Mouse (Mus musculus) forebrain, embryonic 14.5 days (tissue): Measurements from ENCODE around the gene Epor. TPM values are rescaled to one million over a fixed set of nuclear protein-coding genes. Genes with fewer than 3 reads are reported as not detected.

ENCODE experiments used
- ATAC-seq: fragments of 200-750 bp; cut with Nextera tagmentation; 2 replicates; pipeline ENCODE4 v1.8.0; 2017; ENCODE audit warnings: mild to moderate bottlenecking, moderate library complexity
- DNase-seq: peaks from one replicate; pipeline ENCODE4 v3.0.0-alpha.2; 2015; ENCODE audit warnings: low spot score
- H3K27ac ChIP-seq: fragments of 300-500 bp; sonication (generic); 2 replicates; pipeline ENCODE4 v1.5.1; 2014; ENCODE audit warnings: low read depth, mild to moderate bottlenecking, control low read depth, low read length, moderate library complexity
- H3K27me3 ChIP-seq: fragments of 300-500 bp; sonication (generic); replicated peaks from 2 replicates; pipeline ENCODE4 v1.6.1; 2014; ENCODE audit warnings: low read length, control low read depth, mixed read lengths; ENCODE audit not compliant: control insufficient read depth, insufficient read depth
- H3K36me3 ChIP-seq: fragments of 300-500 bp; sonication (generic); 2 replicates; pipeline ENCODE4 v1.6.1; 2014; ENCODE audit warnings: low read length, control low read depth; ENCODE audit not compliant: control insufficient read depth, insufficient read depth
- H3K4me1 ChIP-seq: fragments of 300-500 bp; sonication (generic); 2 replicates; pipeline ENCODE4 v1.6.1; 2014; ENCODE audit warnings: antibody characterized with exemption, low read length, control low read depth; ENCODE audit not compliant: control insufficient read depth, insufficient read depth
- H3K4me2 ChIP-seq: fragments of 300-500 bp; sonication (generic); 2 replicates; pipeline ENCODE4 v1.6.1; 2014; ENCODE audit warnings: mild to moderate bottlenecking, control low read depth, low read length
- H3K4me3 ChIP-seq: fragments of 300-500 bp; sonication (generic); 2 replicates; pipeline ENCODE4 v1.5.1; 2014; ENCODE audit warnings: low read depth, low read length, control low read depth
- H3K9ac ChIP-seq: fragments of 300-500 bp; sonication (generic); 2 replicates; pipeline ENCODE4 v1.6.1; 2014; ENCODE audit warnings: mild to moderate bottlenecking, low read length, control low read depth, moderate library complexity
- H3K9me3 ChIP-seq: fragments of 300-500 bp; sonication (generic); replicated peaks from 2 replicates; pipeline ENCODE4 v1.6.1; 2016; ENCODE audit warnings: low read length, control low read depth, mixed read lengths; ENCODE audit not compliant: control insufficient read depth
- WGBS: fragments of 180-500 bp; shearing (Covaris S2); extraction: QIAGEN DNeasy Blood & Tissue Kit; methylation state at CpG from one replicate; pipeline ENCODE4 v1.1.7; 2014; 5-methylcytosine and 5-hydroxymethylcytosine counted together
- polyA plus RNA-seq: library from polyadenylated mRNA; unstranded; fragments of >200 nt; fragmentation: Nextera tagmentation; extraction: Ambion mirVana; gene quantifications from 2 replicates; pipeline ENCODE4 v1.2.1, GENCODE M21; 2014

Epor gene
- polyA plus RNA-seq, 1 experiment from 2014 or later, result 1.3 TPM

GRCm38 (mm10) chr9:21960135-21960534 is 3.2 kb downstream of the Epor start:
- H3K9me3 ChIP-seq, result no peaks in the 10 kb centered on the region
- no peaks in the 10 kb centered on the region; the same call in 1 of the 2 replicates for H3K36me3 ChIP-seq
- WGBS, result 47% methylated on average over 9 of the region's 9 CpGs
- DNase-seq (no peak), ATAC-seq (no peak)
- peaks cover 48% of the 10 kb centered on the region for H3K27me3 ChIP-seq
- no peak overlapping the region for H3K4me2 ChIP-seq
- H3K4me1 ChIP-seq, result peaks cover 18% of the 10 kb centered on the region
- no peak overlapping the region for H3K9ac ChIP-seq
- H3K27ac ChIP-seq, result no peak overlapping the region
- H3K4me3 ChIP-seq, result no peak overlapping the region

- ATAC-seq (no peak), DNase-seq (no peak)
- Histone ChIP-seq H3K4me3 (no peak overlapping the region), H3K9ac (no peak overlapping the region), H3K4me2 (no peak overlapping the region), H3K9me3 (no peaks in the 10 kb centered on the region), H3K27me3 (peaks cover 48% of the 10 kb centered on the region), H3K27ac (no peak overlapping the region), H3K36me3 (no peaks in the 10 kb centered on the region; the same call in 1 of the 2 replicates), H3K4me1 (peaks cover 18% of the 10 kb centered on the region)
- 92% methylated on average over 7 of the region's 7 CpGs for WGBS
Measured at GRCm38 (mm10) chr9:21959244-21959643, 4.1 kb downstream of the Epor start.

- H3K27ac ChIP-seq, result no peak overlapping the region
- H3K9ac ChIP-seq, result no peak overlapping the region
- H3K4me2 ChIP-seq, result no peak overlapping the region
- H3K4me1 ChIP-seq, result peaks cover 18% of the 10 kb centered on the region
- no peaks in the 10 kb centered on the region for H3K9me3 ChIP-seq
- no peak overlapping the region for H3K4me3 ChIP-seq
- peaks cover 42% of the 10 kb centered on the region for H3K27me3 ChIP-seq
- ATAC-seq (no peak), DNase-seq (no peak)
- H3K36me3 ChIP-seq, result no peaks in the 10 kb centered on the region; the same call in 1 of the 2 replicates
- 85% methylated on average over 5 of the region's 5 CpGs for WGBS
Measured at GRCm38 (mm10) chr9:21958372-21958771, 4.9 kb downstream of the Epor start.

GRCm38 (mm10) chr9:21955570-21956281 is 7.6 kb downstream of the Epor start, which contains the start of gene Swsap1:
Gene Swsap1, plus strand, starts transcription at chr9:21955755.
- DNase-seq (peak; percentile 99), ATAC-seq (peak; percentile 98)
- H3K9me3 ChIP-seq, result no peaks in the 10 kb centered on the region
- under 1% methylated on average over 52 of the region's 54 CpGs for WGBS
- H3K36me3 ChIP-seq, result no peaks in the 10 kb centered on the region; the same call in 1 of the 2 replicates
- H3K27ac ChIP-seq, result peak within 1 kb of the TSS; percentile 93
- H3K4me3 ChIP-seq, result peak within 1 kb of the TSS; percentile 63
- peaks cover 16% of the 10 kb centered on the region for H3K27me3 ChIP-seq
- peak within 1 kb of the TSS; percentile 78 for H3K9ac ChIP-seq
- peak within 1 kb of the TSS; percentile 71 for H3K4me2 ChIP-seq
- peaks cover 8% of the 10 kb centered on the region for H3K4me1 ChIP-seq

GRCm38 (mm10) chr9:21955225-21955569 is 8.1 kb downstream of the Epor start:
- DNase-seq (no peak), ATAC-seq (peak; percentile 61)
- Histone ChIP-seq H3K4me2 (peak overlapping the region; percentile 59), H3K27ac (peak overlapping the region; percentile 93; the same call in 1 of the 2 replicates), H3K27me3 (peaks cover 11% of the 10 kb centered on the region), H3K4me1 (peaks cover 8% of the 10 kb centered on the region), H3K9ac (peak overlapping the region; percentile 50; the same call in 1 of the 2 replicates), H3K36me3 (no peaks in the 10 kb centered on the region; the same call in 1 of the 2 replicates), H3K9me3 (no peaks in the 10 kb centered on the region), H3K4me3 (peak overlapping the region; percentile 63)
- 2% methylated on average over 18 of the region's 18 CpGs for WGBS

GRCm38 (mm10) chr9:21954635-21955034 is 8.7 kb downstream of the Epor start:
- H3K4me2 ChIP-seq, result peak overlapping the region; percentile 59; the same call in 1 of the 2 replicates
- H3K27ac ChIP-seq, result no peak overlapping the region
- no peaks in the 10 kb centered on the region; the same call in 1 of the 2 replicates for H3K36me3 ChIP-seq
- DNase-seq, result no peak
- peaks cover 8% of the 10 kb centered on the region for H3K4me1 ChIP-seq
- H3K9ac ChIP-seq, result no peak overlapping the region
- H3K27me3 ChIP-seq, result peaks cover 5% of the 10 kb centered on the region
- H3K4me3 ChIP-seq, result 0 out of 2 replicates have a peak overlapping the region, but pooled peaks have one; percentile 63
- H3K9me3 ChIP-seq, result no peaks in the 10 kb centered on the region
- no peak for ATAC-seq
- 83% methylated on average over 3 of the region's 3 CpGs for WGBS

GRCm38 (mm10) chr9:21953600-21953999 is 9.7 kb downstream of the Epor start:
- Histone ChIP-seq H3K9ac (no peak overlapping the region), H3K36me3 (no peaks in the 10 kb centered on the region; the same call in 1 of the 2 replicates), H3K4me2 (peak overlapping the region; percentile 26), H3K4me1 (peaks cover 8% of the 10 kb centered on the region), H3K9me3 (no peaks in the 10 kb centered on the region), H3K27me3 (no peaks in the 10 kb centered on the region), H3K27ac (peak overlapping the region; percentile 74), H3K4me3 (no peak overlapping the region)
- 6% methylated on average over 3 of the region's 3 CpGs for WGBS
- DNase-seq, result peak; percentile 88
- no peak for ATAC-seq

- ATAC-seq, result no peak
- no peak for DNase-seq
- Histone ChIP-seq H3K27ac (no peak overlapping the region), H3K9ac (no peak overlapping the region), H3K9me3 (no peaks in the 10 kb centered on the region), H3K4me3 (no peak overlapping the region), H3K4me2 (no peak overlapping the region), H3K4me1 (peaks cover 8% of the 10 kb centered on the region), H3K27me3 (no peaks in the 10 kb centered on the region), H3K36me3 (peaks cover 5% of the 10 kb centered on the region; the same call in 1 of the 2 replicates)
- WGBS, result 83% methylated on average over 3 of the region's 3 CpGs
Measured at GRCm38 (mm10) chr9:21951977-21952376, 11.3 kb downstream of the Epor start.

GRCm38 (mm10) chr9:21950322-21950721 is 13.0 kb downstream of the Epor start:
- Histone ChIP-seq H3K4me1 (0 out of 2 replicates have a peak, but pooled peaks cover 2% of the 10 kb centered on the region), H3K4me2 (no peak overlapping the region), H3K27me3 (no peaks in the 10 kb centered on the region), H3K9me3 (no peaks in the 10 kb centered on the region), H3K36me3 (peaks cover 10% of the 10 kb centered on the region; the same call in 1 of the 2 replicates), H3K27ac (no peak overlapping the region), H3K9ac (no peak overlapping the region), H3K4me3 (no peak overlapping the region)
- ATAC-seq, result no peak
- DNase-seq, result no peak
- 17% methylated on average over 11 of the region's 11 CpGs for WGBS
